Mouse (Mus musculus) MEL (cell line): ENCODE measurements around the gene Prdx6. TPM values are rescaled to one million over a fixed set of nuclear protein-coding genes. Genes with fewer than 3 reads are reported as not detected.

Experiments
- DNase-seq: peaks from one replicate; pipeline ENCODE4 v3.0.0; 2011; ENCODE audit warnings: low read depth, low spot score
- H3K27ac ChIP-seq: 2 replicates; pipeline ENCODE4 v1.5.1; 2012; ENCODE audit warnings: low read depth, mild to moderate bottlenecking, control low read depth, low read length, moderate library complexity; ENCODE audit not compliant: control insufficient read depth
- H3K27me3 ChIP-seq, 2 experiments: fragments of 150-350 bp in 1 of 2; sonication (generic) in 1 of 2; 2 replicates each; pipeline ENCODE4 v1.6.1; 2012; ENCODE audit warnings: low read length in 2 of 2, mild to moderate bottlenecking in 2 of 2, improper control_type of control experiment in 1 of 2, moderate library complexity in 1 of 2; ENCODE audit not compliant: insufficient read depth in 2 of 2, control insufficient read depth in 1 of 2
- H3K36me3 ChIP-seq, 2 experiments: 2 replicates each; pipeline ENCODE4 v1.6.1; 2012 to 2014; ENCODE audit warnings: low read length in 2 of 2, improper control_type of control experiment in 1 of 2, inconsistent platforms in 1 of 2, mild to moderate bottlenecking in 1 of 2; ENCODE audit not compliant: insufficient read depth in 2 of 2, control insufficient read depth in 1 of 2
- H3K4me1 ChIP-seq, 2 experiments: fragments of 150-350 bp in 1 of 2; sonication (generic) in 1 of 2; 2 replicates each; pipeline ENCODE4 v1.6.1; 2012; ENCODE audit warnings: low read length in 2 of 2, improper control_type of control experiment in 1 of 2, mild to moderate bottlenecking in 1 of 2; ENCODE audit not compliant: insufficient read depth in 2 of 2, control insufficient read depth in 1 of 2
- H3K4me3 ChIP-seq, 2 experiments: fragments of 150-350 bp in 1 of 2; sonication (generic) in 1 of 2; 2 replicates each; pipeline ENCODE4 v1.5.1; 2012; ENCODE audit warnings: low read depth in 2 of 2, low read length in 2 of 2, mild to moderate bottlenecking in 2 of 2, moderate library complexity in 2 of 2, control low read depth in 1 of 2, improper control_type of control experiment in 1 of 2; ENCODE audit not compliant: control insufficient read depth in 1 of 2, insufficient read depth in 1 of 2
- H3K79me2 ChIP-seq: 2 replicates; pipeline ENCODE4 v1.6.1; 2012; ENCODE audit warnings: mild to moderate bottlenecking, low read length, moderate library complexity; ENCODE audit not compliant: control insufficient read depth, poor library complexity, insufficient read depth
- H3K9ac ChIP-seq: 2 replicates; pipeline ENCODE4 v1.6.1; 2012; ENCODE audit warnings: low read depth, mild to moderate bottlenecking, control low read depth, low read length, moderate library complexity; ENCODE audit not compliant: control insufficient read depth, poor library complexity, severe bottlenecking
- H3K9me3 ChIP-seq: fragments of 150-350 bp; sonication (generic); replicated peaks from 2 replicates; pipeline ENCODE4 v1.6.1; 2012; ENCODE audit warnings: mild to moderate bottlenecking, low read length, improper control_type of control experiment, moderate library complexity; ENCODE audit not compliant: insufficient read depth
- CHD1 ChIP-seq: IDR thresholded peaks from 2 replicates; pipeline ENCODE4 v1.6.1; 2012; ENCODE audit warnings: low read depth, mild to moderate bottlenecking, inconsistent platforms, low read length, improper control_type of control experiment
- EP300 ChIP-seq, 2 experiments: IDR thresholded peaks; 2 replicates each; pipeline ENCODE4 v1.6.1; 2011; ENCODE audit warnings: improper control_type of control experiment in 2 of 2, low read length in 2 of 2, low read depth in 1 of 2, mild to moderate bottlenecking in 1 of 2
- ETS1 ChIP-seq: IDR thresholded peaks from 2 replicates; pipeline ENCODE4 v1.6.1; 2012; ENCODE audit warnings: low read depth, mild to moderate bottlenecking, inconsistent platforms, low read length, improper control_type of control experiment, moderate library complexity
- GABPA ChIP-seq: IDR thresholded peaks from 2 replicates; pipeline ENCODE4 v1.6.1; 2012; ENCODE audit warnings: low read depth, mild to moderate bottlenecking, inconsistent platforms, low read length, improper control_type of control experiment, moderate library complexity
- GATA1 ChIP-seq: IDR thresholded peaks from 2 replicates; pipeline ENCODE4 v1.6.1; 2011; ENCODE audit warnings: low read depth, low read length, improper control_type of control experiment
- MAFK ChIP-seq: IDR thresholded peaks from 2 replicates; pipeline ENCODE4 v1.6.1; 2011; ENCODE audit warnings: low read depth, mild to moderate bottlenecking, low read length, improper control_type of control experiment, borderline replicate concordance
- MAX ChIP-seq: IDR thresholded peaks from 2 replicates; pipeline ENCODE4 v1.6.1; 2011; ENCODE audit warnings: low read length, improper control_type of control experiment
- MEF2A ChIP-seq: IDR thresholded peaks from 2 replicates; pipeline ENCODE4 v1.6.1; 2014; ENCODE audit warnings: low read depth, mild to moderate bottlenecking, inconsistent platforms, low read length, improper control_type of control experiment; ENCODE audit not compliant: poor library complexity, insufficient replicate concordance, severe bottlenecking; ENCODE audit errors: extremely low read depth
- MXI1 ChIP-seq: IDR thresholded peaks from 2 replicates; pipeline ENCODE4 v1.6.1; 2011; ENCODE audit warnings: mild to moderate bottlenecking, low read depth, low read length, improper control_type of control experiment
- MYC ChIP-seq: IDR thresholded peaks from 2 replicates; pipeline ENCODE4 v1.6.1; 2011; ENCODE audit warnings: low read depth, mild to moderate bottlenecking, low read length, improper control_type of control experiment, moderate library complexity
- RCOR1 ChIP-seq: IDR thresholded peaks from 2 replicates; pipeline ENCODE4 v1.6.1; 2012; ENCODE audit warnings: low read depth, mild to moderate bottlenecking, inconsistent platforms, low read length, improper control_type of control experiment
- SIN3A ChIP-seq: IDR thresholded peaks from 2 replicates; pipeline ENCODE4 v1.6.1; 2012; ENCODE audit warnings: low read length, improper control_type of control experiment, inconsistent platforms
- TAL1 ChIP-seq: IDR thresholded peaks from 2 replicates; pipeline ENCODE4 v1.6.1; 2012; ENCODE audit warnings: mild to moderate bottlenecking, inconsistent platforms, low read length, moderate library complexity, mixed read lengths
- TBP ChIP-seq: IDR thresholded peaks from 2 replicates; pipeline ENCODE4 v1.8.0; 2011; ENCODE audit warnings: low read depth, low read length, improper control_type of control experiment
- TCF12 ChIP-seq: IDR thresholded peaks from 2 replicates; pipeline ENCODE4 v1.6.1; 2014; ENCODE audit warnings: low read depth, mild to moderate bottlenecking, inconsistent platforms, low read length, improper control_type of control experiment, moderate library complexity
- USF1 ChIP-seq: IDR thresholded peaks from 2 replicates; pipeline ENCODE4 v1.6.1; 2014; ENCODE audit warnings: low read depth, mild to moderate bottlenecking, inconsistent platforms, low read length, improper control_type of control experiment, moderate library complexity
- ZC3H11A ChIP-seq: IDR thresholded peaks from 2 replicates; pipeline ENCODE4 v1.6.1; 2012; ENCODE audit warnings: low read depth, mild to moderate bottlenecking, inconsistent platforms, low read length, improper control_type of control experiment
- ZNF384 ChIP-seq: IDR thresholded peaks from 2 replicates; pipeline ENCODE4 v1.6.1; 2012; ENCODE audit warnings: low read depth, mild to moderate bottlenecking, inconsistent platforms, low read length, improper control_type of control experiment
- polyA plus RNA-seq, 2 experiments: library from polyadenylated mRNA; stranded (reverse) in 1 of 2; unstranded in 1 of 2; fragments of >175 nt in 1 of 2; fragments of >200 nt in 1 of 2; gene quantifications; 2 replicates each; pipeline versions ENCODE4 v1.2.1 to v1.2.4; 2012; ENCODE audit warnings: low replicate concordance in 2 of 2, low read depth in 1 of 2; ENCODE audit not compliant: insufficient read length in 2 of 2, insufficient read depth in 1 of 2, missing spikeins in 1 of 2
- total RNA-seq: library from RNA; depleted of rRNA; stranded (reverse); fragments of 300-350 nt; gene quantifications from 2 replicates; pipeline ENCODE4 v1.2.3, GENCODE M21; 2012

Prdx6 gene
- total and polyA plus RNA-seq, 3 experiments, result 155 to 300 TPM; not detected in 1

GRCm38 (mm10) chr1:161254361-161254760, 3.3 kb upstream of the Prdx6 start:
- no peaks in the 10 kb centered on the region for H3K9me3 ChIP-seq
- H3K36me3 ChIP-seq, result peaks cover 0 to 27% of the 10 kb centered on the region in 2 experiments; a peak in 2 of 4 replicates
- H3K9ac ChIP-seq, result peak overlapping the region; percentile 38
- peak overlapping the region; percentile 73 for H3K27ac ChIP-seq
- peaks cover 16% of the 10 kb centered on the region for H3K79me2 ChIP-seq
- TF ChIP-seq MXI1 (0 out of 2 replicates have a peak, but pooled peaks have one; percentile 45), CHD1 (no peak), GABPA (peak; percentile 87), GATA1 (peak; percentile 62), RCOR1 (peak; percentile 34; the same call in 1 of the 2 replicates), ETS1 (peak; percentile 65), MYC (peak; percentile 76; the same call in 1 of the 2 replicates), MAFK (peak; percentile 91), EP300 (IDR thresholded peaks at IDR 0.05; ENCODE audit: low read depth in 1 of 2, low read length in 2 of 2) (peak; percentile 59 to 69), TBP (no peak)
- H3K27me3 ChIP-seq, result no peaks in the 10 kb centered on the region
- H3K4me3 ChIP-seq, result peak overlapping the region in 1 of 2 experiments; percentile 9; a peak in 1 of 4 replicates
- DNase-seq, result peak; percentile 75
- H3K4me1 ChIP-seq, result peaks cover 11 to 29% of the 10 kb centered on the region in 2 experiments

DNA sequence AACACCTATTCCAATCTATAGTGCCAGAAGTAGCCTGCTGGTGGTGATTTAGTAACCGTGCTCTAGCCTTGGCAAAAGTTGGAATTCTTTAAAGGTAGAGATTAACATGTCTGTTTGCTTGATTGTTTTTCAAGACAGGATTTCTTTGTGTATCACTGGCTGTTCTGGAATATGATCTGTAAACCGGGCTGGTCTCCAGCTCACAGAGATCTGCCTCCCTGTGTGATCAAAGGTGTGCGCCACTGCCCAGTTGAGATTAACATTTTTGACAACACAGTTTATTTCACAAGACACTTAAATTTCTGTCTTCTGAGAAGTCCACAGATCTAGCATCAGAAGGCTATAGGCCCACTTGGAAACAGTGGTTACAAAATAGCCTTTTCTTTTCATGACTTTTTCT, 1.9 kb upstream of the Prdx6 start:
- Histone ChIP-seq H3K9ac (no peak overlapping the region; the same call in 1 of the 2 replicates), H3K4me3 (peak overlapping the region in 1 of 2 experiments; percentile 45; a peak in 2 of 4 replicates)
- DNase-seq, result peak; percentile 29

DNA sequence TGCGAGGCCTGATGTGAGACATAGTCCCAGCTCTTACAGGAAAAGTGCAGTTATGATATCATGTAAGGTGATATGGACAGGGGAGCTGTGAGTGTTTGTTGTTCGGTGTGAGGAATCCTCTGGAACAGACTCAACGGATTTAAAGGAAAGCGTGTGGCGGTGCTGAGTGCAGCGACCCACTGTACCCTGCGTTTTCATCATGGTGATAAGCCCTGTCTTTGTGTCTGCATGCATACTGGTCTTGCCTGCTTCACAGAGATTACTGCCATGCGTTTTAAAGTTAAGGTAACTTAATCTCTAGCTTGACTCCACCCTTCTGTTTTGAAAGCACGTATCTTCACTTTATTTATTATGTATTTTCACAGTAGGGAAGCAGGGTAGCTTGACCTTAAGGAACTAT, 1.3 kb upstream of the Prdx6 start:
- Histone ChIP-seq H3K9ac (peak overlapping the region; percentile 57), H3K36me3 (peaks cover 2 to 41% of the 10 kb centered on the region in 2 experiments; a peak in 3 of 4 replicates), H3K4me3 (peak overlapping the region; percentile 40 to 45), H3K79me2 (peaks cover 35% of the 10 kb centered on the region), H3K4me1 (peaks cover 11 to 37% of the 10 kb centered on the region in 2 experiments), H3K27ac (peak overlapping the region; percentile 81), H3K9me3 (no peaks in the 10 kb centered on the region), H3K27me3 (no peaks in the 10 kb centered on the region)
- peak; percentile 69 for DNase-seq
- no peak for TF ChIP-seq MAFK
- TF ChIP-seq SIN3A, result 0 out of 2 replicates have a peak, but pooled peaks have one; percentile 23
- no peak for TF ChIP-seq MEF2A
- TF ChIP-seq MYC, result peak; percentile 56; the same call in 1 of the 2 replicates
- no peak for TF ChIP-seq ZC3H11A
- peak; percentile 63; the same call in 1 of the 2 replicates for TF ChIP-seq MAX
- TF ChIP-seq USF1, result no peak
- no peak for TF ChIP-seq TCF12
- 0 out of 2 replicates have a peak, but pooled peaks have one; percentile 13 for TF ChIP-seq TBP
- TF ChIP-seq ZNF384, result no peak
- peak in 1 of 2 experiments; percentile 44; a peak in 3 of 4 replicates for TF ChIP-seq EP300 (IDR thresholded peaks at IDR 0.05; ENCODE audit: low read depth in 1 of 2, low read length in 2 of 2)

More for the DNA sequence above, 1.9 kb upstream of the Prdx6 start:
- Histone ChIP-seq H3K9me3 (no peaks in the 10 kb centered on the region), H3K79me2 (peaks cover 30% of the 10 kb centered on the region), H3K36me3 (peaks cover under 1 to 41% of the 10 kb centered on the region in 2 experiments; a peak in 3 of 4 replicates), H3K27me3 (no peaks in the 10 kb centered on the region), H3K27ac (peak overlapping the region; percentile 20; the same call in 1 of the 2 replicates)
- TF ChIP-seq TAL1, result 0 out of 2 replicates have a peak, but pooled peaks have one; percentile 13
- no peak for TF ChIP-seq USF1
- TF ChIP-seq, all 39 proteins: peak for 1
- H3K4me1 ChIP-seq, result peaks cover 11 to 37% of the 10 kb centered on the region in 2 experiments
